Mouse (Mus musculus) heart, embryonic 13.5 days (tissue): Measurements from ENCODE around the gene Cspg4. TPM values are rescaled to one million over a fixed set of nuclear protein-coding genes. Genes with fewer than 3 reads are reported as not detected.

Source experiments
- ATAC-seq: fragments of 200-750 bp; cut with Nextera tagmentation; 2 replicates; pipeline ENCODE4 v1.8.0; 2017; ENCODE audit warnings: moderate TSS enrichment; ENCODE audit not compliant: insufficient number of reproducible peaks, low FRiP score, low TSS enrichment; ENCODE audit errors: extremely low read depth
- H3K27ac ChIP-seq: fragments of 300-500 bp; sonication (generic); replicated peaks from 2 replicates; pipeline ENCODE4 v1.5.1; 2015; ENCODE audit warnings: moderate library complexity, mild to moderate bottlenecking, inconsistent platforms
- H3K27me3 ChIP-seq: fragments of 300-500 bp; sonication (generic); replicated peaks from 2 replicates; pipeline ENCODE4 v1.6.1; 2015; ENCODE audit warnings: mild to moderate bottlenecking, inconsistent platforms
- H3K36me3 ChIP-seq: fragments of 300-500 bp; sonication (generic); 2 replicates; pipeline ENCODE4 v1.6.1; 2015; ENCODE audit warnings: mild to moderate bottlenecking, inconsistent platforms
- H3K4me1 ChIP-seq: fragments of 300-500 bp; sonication (generic); 2 replicates; pipeline ENCODE4 v1.6.1; 2015; ENCODE audit warnings: inconsistent platforms
- H3K4me2 ChIP-seq: fragments of 300-500 bp; sonication (generic); 2 replicates; pipeline ENCODE4 v1.6.1; 2015; ENCODE audit warnings: inconsistent platforms, mild to moderate bottlenecking, moderate library complexity
- H3K4me3 ChIP-seq: fragments of 300-500 bp; sonication (generic); 2 replicates; pipeline ENCODE4 v1.5.1; 2015; ENCODE audit warnings: moderate library complexity, mild to moderate bottlenecking, inconsistent platforms
- H3K9ac ChIP-seq: fragments of 300-500 bp; sonication (generic); 2 replicates; pipeline ENCODE4 v1.6.1; 2015; ENCODE audit warnings: inconsistent platforms, mild to moderate bottlenecking, moderate library complexity
- H3K9me3 ChIP-seq: fragments of 300-500 bp; sonication (generic); 2 replicates; pipeline ENCODE4 v1.6.1; 2016; ENCODE audit warnings: inconsistent platforms
- WGBS: fragments of 180-500 bp; shearing (Covaris S2); methylation state at CpG from one replicate; pipeline ENCODE4 v1.1.7; 2015; ENCODE audit warnings: mixed read lengths; 5-methylcytosine and 5-hydroxymethylcytosine counted together
- polyA plus RNA-seq: library from polyadenylated mRNA; unstranded; fragments of >200 nt; fragmentation: Nextera tagmentation; extraction: Ambion mirVana; gene quantifications from 2 replicates; pipeline ENCODE4 v1.2.1, GENCODE M21; 2015

Gene Cspg4
- polyA plus RNA-seq, 1 experiment from 2014 or later = 24.2 TPM

- WGBS = 33% methylated on average over 11 of the region's 11 CpGs
- H3K36me3 ChIP-seq = no peaks in the 10 kb centered on the region
- no peaks in the 10 kb centered on the region for H3K9me3 ChIP-seq
- H3K9ac ChIP-seq = peak overlapping the region; percentile 92
- H3K27me3 ChIP-seq = peaks cover 27% of the 10 kb centered on the region
- H3K4me1 ChIP-seq = peaks cover 78% of the 10 kb centered on the region
- peak overlapping the region; percentile 76 for H3K4me3 ChIP-seq
- H3K27ac ChIP-seq = peak overlapping the region; percentile 94
- no peak for ATAC-seq
- H3K4me2 ChIP-seq = peak overlapping the region; percentile 80
Measured at GRCm38 (mm10) chr9:56865673-56866400, 1.0 kb downstream of the Cspg4 start.

GRCm38 (mm10) chr9:56866430-56866829, 1.6 kb downstream of the Cspg4 start:
- H3K36me3 ChIP-seq = no peaks in the 10 kb centered on the region
- H3K9me3 ChIP-seq = no peaks in the 10 kb centered on the region
- H3K4me3 ChIP-seq = peak overlapping the region; percentile 76
- H3K4me1 ChIP-seq = peaks cover 80% of the 10 kb centered on the region
- ATAC-seq = no peak
- peak overlapping the region; percentile 92 for H3K9ac ChIP-seq
- 57% methylated on average over 5 of the region's 5 CpGs for WGBS
- peak overlapping the region; percentile 94 for H3K27ac ChIP-seq
- H3K27me3 ChIP-seq = peaks cover 26% of the 10 kb centered on the region
- H3K4me2 ChIP-seq = peak overlapping the region; percentile 80

DNA sequence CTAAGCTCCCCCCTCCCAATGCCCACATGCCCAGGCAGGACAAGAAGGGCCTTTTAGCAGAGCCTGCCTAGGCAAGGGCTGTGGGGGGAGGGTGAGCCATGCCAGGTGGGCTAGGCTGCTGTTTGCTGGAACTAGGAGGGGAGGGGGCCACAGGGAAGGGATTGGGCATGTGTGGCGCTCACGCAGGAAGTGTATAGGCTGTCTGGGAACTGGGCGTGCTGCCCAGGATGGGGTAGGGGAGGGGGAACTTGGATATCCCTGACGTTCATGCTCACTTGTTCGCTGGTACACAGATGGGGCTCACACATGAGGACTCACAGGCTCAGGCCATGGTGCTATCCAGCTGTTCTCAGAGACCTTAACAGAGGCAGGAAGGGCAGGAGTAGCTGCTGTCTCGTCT, 3.5 kb downstream of the Cspg4 start:
- Histone ChIP-seq H3K4me2 (peak overlapping the region; percentile 80), H3K27me3 (peaks cover 13% of the 10 kb centered on the region; the same call in 1 of the 2 replicates), H3K36me3 (no peaks in the 10 kb centered on the region), H3K4me1 (peaks cover 98% of the 10 kb centered on the region), H3K9ac (peak overlapping the region; percentile 92), H3K27ac (peak overlapping the region; percentile 94), H3K9me3 (no peaks in the 10 kb centered on the region), H3K4me3 (peak overlapping the region; percentile 76)
- 22% methylated on average over 6 of the region's 6 CpGs for WGBS
- ATAC-seq = peak; percentile 52

GRCm38 (mm10) chr9:56869552-56869951, 4.7 kb downstream of the Cspg4 start:
- Histone ChIP-seq H3K27me3 (peaks cover 3% of the 10 kb centered on the region; the same call in 1 of the 2 replicates), H3K27ac (peak overlapping the region; percentile 89; the same call in 1 of the 2 replicates), H3K4me1 (peaks cover 98% of the 10 kb centered on the region), H3K36me3 (no peaks in the 10 kb centered on the region), H3K9me3 (no peaks in the 10 kb centered on the region), H3K9ac (peak overlapping the region; percentile 53), H3K4me3 (no peak overlapping the region), H3K4me2 (no peak overlapping the region)
- 66% methylated on average over 13 of the region's 13 CpGs for whole genome bisulfite sequencing
- ATAC-seq = no peak

GRCm38 (mm10) chr9:56870778-56871177, 5.9 kb downstream of the Cspg4 start:
- Histone ChIP-seq H3K4me3 (0 out of 2 replicates have a peak overlapping the region, but pooled peaks have one; percentile 8), H3K9ac (peak overlapping the region; percentile 67), H3K27ac (peak overlapping the region; percentile 89), H3K9me3 (no peaks in the 10 kb centered on the region), H3K36me3 (peaks cover 6% of the 10 kb centered on the region), H3K27me3 (peaks cover 2% of the 10 kb centered on the region; the same call in 1 of the 2 replicates), H3K4me2 (peak overlapping the region; percentile 51), H3K4me1 (peaks cover 88% of the 10 kb centered on the region)
- WGBS = 21% methylated on average over 10 of the region's 10 CpGs
- ATAC-seq = no peak

- peak overlapping the region; percentile 89 for H3K27ac ChIP-seq
- ATAC-seq = no peak
- H3K4me2 ChIP-seq = peak overlapping the region; percentile 51
- H3K36me3 ChIP-seq = peaks cover 9% of the 10 kb centered on the region
- peaks cover 86% of the 10 kb centered on the region for H3K4me1 ChIP-seq
- WGBS = 13% methylated on average over 5 of the region's 5 CpGs
- H3K4me3 ChIP-seq = 0 out of 2 replicates have a peak overlapping the region, but pooled peaks have one; percentile 8
- no peaks in the 10 kb centered on the region for H3K9me3 ChIP-seq
- H3K27me3 ChIP-seq = no peaks in the 10 kb centered on the region
- H3K9ac ChIP-seq = peak overlapping the region; percentile 68
Measured at GRCm38 (mm10) chr9:56871191-56871590, 6.4 kb downstream of the Cspg4 start.

DNA sequence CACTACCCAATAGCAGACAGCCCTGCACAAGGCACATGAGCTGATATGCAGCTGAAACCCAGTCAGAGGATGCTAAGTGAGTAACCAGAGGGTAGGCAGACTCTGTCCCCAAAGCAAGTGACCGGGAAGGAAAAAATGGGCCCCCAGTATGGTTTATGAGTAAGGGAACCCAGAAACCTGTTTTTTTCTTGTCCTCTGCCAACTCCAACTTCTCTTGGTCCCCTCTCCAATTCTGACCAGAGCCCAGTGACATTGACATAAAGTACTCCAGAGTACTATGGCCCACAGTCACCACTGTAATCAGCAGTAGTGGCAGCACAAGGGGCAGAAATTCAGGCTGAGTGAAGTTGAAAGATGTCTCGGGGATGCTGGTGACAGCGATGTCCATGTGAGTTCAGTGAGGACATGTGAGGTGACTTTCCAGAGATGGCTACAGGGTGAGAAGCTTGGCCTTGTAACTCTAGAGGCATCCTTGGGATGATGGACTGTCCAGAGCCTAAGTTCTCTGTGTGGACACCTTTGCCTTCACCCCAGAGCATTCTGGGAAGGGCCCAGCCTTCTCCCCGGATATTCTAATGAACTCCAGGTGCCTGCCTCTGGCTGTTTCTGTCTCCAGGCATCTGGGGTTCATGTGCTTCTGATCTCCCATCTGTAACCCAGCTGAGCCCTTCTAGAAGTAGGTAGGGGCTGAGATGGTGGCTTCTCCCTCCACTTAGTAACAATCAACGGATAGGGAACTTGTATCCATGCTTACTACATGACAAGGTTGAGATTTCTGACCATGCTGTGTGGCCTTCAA, 7.5 kb downstream of the Cspg4 start:
- H3K36me3 ChIP-seq = peaks cover 12% of the 10 kb centered on the region
- no peak overlapping the region for H3K4me2 ChIP-seq
- H3K27ac ChIP-seq = peak overlapping the region; percentile 89
- no peaks in the 10 kb centered on the region for H3K9me3 ChIP-seq
- no peak for ATAC-seq
- H3K27me3 ChIP-seq = no peaks in the 10 kb centered on the region
- peak overlapping the region; percentile 68 for H3K9ac ChIP-seq
- H3K4me3 ChIP-seq = no peak overlapping the region
- peaks cover 86% of the 10 kb centered on the region for H3K4me1 ChIP-seq
- 61% methylated on average over 5 of the region's 5 CpGs for WGBS

DNA sequence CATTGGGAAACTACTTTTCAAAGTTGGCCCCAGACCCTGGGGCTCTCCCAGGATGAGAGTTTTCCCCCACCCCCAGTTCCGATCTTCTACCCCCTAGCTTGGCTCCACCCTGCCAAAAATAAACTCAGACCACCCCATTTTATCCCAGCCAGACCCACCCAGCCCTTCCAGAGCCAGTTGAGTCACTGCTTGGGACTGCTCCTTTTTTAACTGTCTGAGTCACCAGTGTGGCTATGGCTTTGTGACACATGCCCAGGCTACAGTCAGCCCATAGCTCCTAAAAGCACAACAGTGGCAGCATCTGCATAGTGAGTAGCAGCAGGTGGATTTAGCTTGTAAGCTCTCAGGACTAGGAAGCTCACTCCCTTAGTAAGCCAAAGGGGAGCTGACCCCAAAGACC, 8.3 kb downstream of the Cspg4 start:
- Histone ChIP-seq H3K4me1 (peaks cover 82% of the 10 kb centered on the region), H3K27ac (peak overlapping the region; percentile 89), H3K9ac (peak overlapping the region; percentile 68), H3K4me3 (no peak overlapping the region), H3K4me2 (peak overlapping the region; percentile 14), H3K9me3 (no peaks in the 10 kb centered on the region), H3K36me3 (peaks cover 13% of the 10 kb centered on the region), H3K27me3 (no peaks in the 10 kb centered on the region)
- no peak for ATAC-seq
- 9% methylated on average over 1 of the region's 1 CpGs for WGBS

GRCm38 (mm10) chr9:56876784-56877183, 12.0 kb downstream of the Cspg4 start:
- H3K9ac ChIP-seq = peak overlapping the region; percentile 58
- H3K36me3 ChIP-seq = peaks cover 24% of the 10 kb centered on the region
- no peak overlapping the region for H3K4me3 ChIP-seq
- peak overlapping the region; percentile 33 for H3K27ac ChIP-seq
- no peak for ATAC-seq
- no peaks in the 10 kb centered on the region for H3K9me3 ChIP-seq
- no peak overlapping the region for H3K4me2 ChIP-seq
- no peaks in the 10 kb centered on the region for H3K27me3 ChIP-seq
- H3K4me1 ChIP-seq = peaks cover 74% of the 10 kb centered on the region
- WGBS = 35% methylated on average over 9 of the region's 9 CpGs

- H3K27me3 ChIP-seq = no peaks in the 10 kb centered on the region
- 0 out of 2 replicates have a peak overlapping the region, but pooled peaks have one; percentile 58 for H3K9ac ChIP-seq
- 0 out of 2 replicates have a peak overlapping the region, but pooled peaks have one; percentile 33 for H3K27ac ChIP-seq
- no peak overlapping the region for H3K4me3 ChIP-seq
- no peak overlapping the region for H3K4me2 ChIP-seq
- H3K4me1 ChIP-seq = peaks cover 74% of the 10 kb centered on the region
- peaks cover 28% of the 10 kb centered on the region for H3K36me3 ChIP-seq
- no peaks in the 10 kb centered on the region for H3K9me3 ChIP-seq
- ATAC-seq = no peak
- WGBS = 77% methylated on average over 5 of the region's 5 CpGs
Measured at GRCm38 (mm10) chr9:56877284-56877683, 12.5 kb downstream of the Cspg4 start.

DNA sequence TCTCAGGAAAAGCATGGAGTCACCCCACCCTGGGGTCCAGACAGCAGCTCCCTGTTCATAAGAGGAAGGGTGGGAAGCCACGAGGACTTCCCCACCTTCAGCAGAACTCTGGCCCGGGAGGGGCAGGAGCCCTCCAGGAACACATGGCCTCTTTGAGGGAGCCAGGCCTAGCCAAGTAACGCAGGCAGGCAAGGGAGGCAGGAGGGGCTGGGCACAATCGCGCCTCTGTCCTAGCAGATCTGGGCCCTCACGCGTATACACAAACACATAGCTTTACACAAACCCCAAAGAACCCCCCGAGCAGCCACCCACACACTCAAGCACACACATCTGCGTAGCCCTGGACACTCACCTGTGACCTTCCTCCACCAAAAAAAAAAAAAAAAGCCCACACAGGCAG, 16.0 kb downstream of the Cspg4 start:
- peak overlapping the region; percentile 63 for H3K9ac ChIP-seq

More for the DNA sequence above, 16.0 kb downstream of the Cspg4 start:
- peaks cover 56% of the 10 kb centered on the region for H3K36me3 ChIP-seq
- no peaks in the 10 kb centered on the region for H3K9me3 ChIP-seq
- H3K4me3 ChIP-seq = no peak overlapping the region
- 43% methylated on average over 9 of the region's 9 CpGs for WGBS
- peak overlapping the region; percentile 45; the same call in 1 of the 2 replicates for H3K27ac ChIP-seq
- H3K4me2 ChIP-seq = no peak overlapping the region
- peaks cover 64% of the 10 kb centered on the region for H3K4me1 ChIP-seq
- H3K27me3 ChIP-seq = no peaks in the 10 kb centered on the region
- no peak for ATAC-seq
